Mouse (Mus musculus) kidney, adult 2 months (tissue): ENCODE measurements around the gene Dnah12.

Experiments used
- CTCF ChIP-seq: fragments of 200-500 bp; conservative IDR thresholded peaks from 2 replicates; pipeline ENCODE4 v1.5.1; 2011; ENCODE audit warnings: low read depth, mild to moderate bottlenecking, control low read depth, low read length, moderate library complexity, mixed read lengths; ENCODE audit not compliant: insufficient read depth, insufficient read length
- POLR2A ChIP-seq: fragments of 200-500 bp; IDR thresholded peaks from one replicate; pipeline ENCODE4 v1.6.1; 2011; ENCODE audit warnings: low read depth, low read length, control low read depth

GRCm38 (mm10) chr14:26890777-26891176 lies 197.7 kb downstream of the Dnah12 start:
- TF ChIP-seq CTCF (no peak), POLR2A (no peak)
